Mouse (Mus musculus) left cerebral cortex, adult 8-10 months (tissue): ENCODE results near the gene Lnx2. TPM values are rescaled to one million over a fixed set of nuclear protein-coding genes. Genes with fewer than 3 reads are reported as not detected.

Experiments
- DNase-seq, 2 experiments: peaks; one replicate each; pipeline ENCODE4 v3.0.0; 2022; ENCODE audit warnings: low spot score in 2 of 2
- total RNA-seq, 4 experiments: library from RNA; stranded (reverse); gene quantifications; 2 replicates each; pipeline ENCODE4 v1.2.4; 2022

The Lnx2 gene
- total RNA-seq, 4 experiments from 2014 or later = 4.8 to 6.4 (median 5.6) TPM

DNA sequence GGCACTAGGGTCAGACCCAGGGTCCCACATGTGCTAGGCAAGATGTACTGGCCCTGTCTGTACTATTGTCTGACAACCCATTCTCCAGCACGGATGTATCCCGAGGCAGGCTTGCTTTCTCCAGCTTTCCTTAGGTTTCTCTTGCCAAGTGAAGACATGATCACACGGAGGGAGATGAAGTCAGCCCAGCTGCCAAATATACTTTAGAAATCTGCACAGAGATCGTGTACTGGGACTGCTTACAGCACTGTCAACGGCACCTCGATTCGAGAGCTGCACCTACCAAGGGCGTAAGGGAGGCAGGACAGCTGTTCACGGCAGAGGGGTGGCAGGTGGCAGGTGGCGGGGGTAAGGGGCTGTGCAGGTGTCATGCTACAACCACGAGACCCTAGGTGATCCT, 55.8 kb downstream of the Lnx2 start:
- no peak for DNase-seq

DNA sequence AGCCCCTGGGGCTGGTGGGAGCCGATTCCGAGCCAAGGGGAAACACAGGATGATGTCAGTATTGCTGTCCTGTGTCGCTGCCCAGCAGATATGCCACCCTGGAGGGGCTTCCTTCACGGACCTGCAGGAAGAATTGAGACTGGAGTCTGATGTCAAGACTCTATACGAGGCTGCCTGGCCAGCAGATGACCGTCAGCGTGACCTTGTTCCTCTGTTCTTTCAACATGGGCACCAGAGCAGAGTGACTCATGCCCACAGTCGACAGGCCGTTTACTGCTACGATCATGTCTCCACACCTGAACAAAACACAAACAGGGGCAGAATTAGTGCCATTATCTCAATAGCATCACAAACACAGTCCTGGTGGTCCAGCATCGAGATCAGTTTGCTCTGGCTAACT, 57.6 kb downstream of the Lnx2 start:
- DNase-seq = no peak

DNA sequence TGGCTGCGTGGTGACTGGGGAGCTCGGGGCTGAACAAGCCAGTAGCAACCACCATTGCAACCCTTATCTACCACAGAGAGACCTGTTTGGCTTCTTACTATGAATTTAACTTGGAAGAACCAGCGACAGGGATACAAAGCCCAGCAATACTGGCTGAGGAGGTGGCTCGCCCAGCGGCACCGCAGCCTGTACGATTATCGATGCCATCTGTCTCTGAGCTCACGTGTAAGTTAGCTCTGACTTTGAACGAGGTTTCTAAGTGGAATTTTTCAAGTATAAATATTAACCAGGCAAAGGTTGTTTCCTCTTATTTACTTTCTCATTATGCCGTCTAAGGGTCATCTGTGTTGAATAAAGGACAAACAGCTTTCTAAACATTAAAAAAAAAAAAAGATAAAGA, 58.9 kb downstream of the Lnx2 start:
- no peak for DNase-seq

DNA sequence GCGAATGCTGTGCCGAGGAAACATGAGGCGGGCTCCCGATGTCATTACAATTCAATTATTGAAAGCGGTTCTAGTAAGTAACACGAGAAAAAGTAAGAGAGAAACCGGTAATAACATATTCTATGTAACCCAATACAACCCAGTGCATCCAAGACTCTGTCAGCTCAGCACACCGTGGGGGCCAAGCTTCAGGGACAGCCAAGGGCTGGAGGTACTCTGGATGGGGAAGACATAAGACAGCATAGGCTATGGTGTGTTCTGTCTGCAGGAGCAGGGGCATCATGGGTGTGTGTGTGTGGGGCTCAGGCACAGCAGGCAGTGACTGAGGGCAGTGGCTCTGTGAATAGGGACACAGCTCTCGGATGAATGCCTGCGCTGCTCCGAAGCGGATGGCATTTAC, 59.8 kb downstream of the Lnx2 start:
- DNase-seq = no peak

DNA sequence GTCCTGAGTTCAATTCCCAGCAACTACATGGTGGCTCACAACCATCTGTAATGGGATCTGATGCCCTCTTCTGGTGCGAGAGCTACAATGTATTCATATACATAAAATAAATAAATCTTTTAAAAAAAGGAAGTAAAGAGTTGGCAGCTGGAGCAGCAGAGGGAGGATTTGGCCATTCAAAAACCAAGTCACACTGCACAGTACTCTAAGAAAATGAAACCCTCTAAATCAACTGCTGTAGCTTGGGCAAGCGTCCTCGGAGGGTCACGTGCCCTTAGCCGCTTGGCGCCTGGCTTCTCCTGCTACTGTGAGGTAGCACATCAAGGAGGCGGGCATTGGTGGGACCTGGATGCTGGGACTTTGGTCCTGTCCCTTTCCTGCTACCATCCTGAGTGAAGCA, 61.2 kb downstream of the Lnx2 start:
- no peak for DNase-seq

DNA sequence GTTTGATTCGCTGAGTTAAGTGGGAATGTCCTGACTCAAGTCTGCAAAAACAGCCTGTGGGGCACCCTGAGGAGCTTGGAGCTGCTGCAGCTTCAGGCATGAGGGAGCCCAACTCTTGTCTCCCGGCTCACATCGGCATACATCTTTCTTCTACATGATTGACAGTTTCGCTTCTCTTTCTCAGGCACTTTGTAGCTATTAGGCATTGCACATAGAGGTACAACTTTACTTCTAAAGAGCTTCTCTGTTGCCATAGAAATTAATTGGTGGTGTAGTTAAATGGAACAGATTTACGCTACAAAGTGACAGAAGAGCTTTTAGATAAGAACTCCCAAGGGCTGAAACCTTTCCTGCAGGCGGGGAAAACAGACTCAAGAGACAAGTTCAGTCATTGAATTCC, 62.5 kb downstream of the Lnx2 start:
- DNase-seq = no peak

DNA sequence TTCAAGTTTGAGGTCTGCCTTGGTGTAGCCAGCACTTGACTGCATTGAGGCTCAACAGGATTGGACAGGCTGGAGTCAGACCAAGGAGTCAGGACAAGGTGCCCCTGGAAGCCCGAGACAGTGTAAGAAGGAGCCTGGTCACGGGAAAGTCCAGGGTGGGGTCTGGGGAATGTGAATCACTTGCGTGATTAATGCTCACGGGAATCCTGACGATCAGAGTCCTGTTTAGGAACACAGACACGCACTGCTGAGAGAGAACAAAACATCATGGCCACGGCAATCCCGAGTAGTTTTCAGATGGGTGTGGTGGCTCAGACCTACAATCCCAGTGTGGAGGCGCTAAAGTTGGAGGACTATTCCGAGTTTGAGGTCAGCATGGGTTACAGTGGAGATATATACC, 65.1 kb downstream of the Lnx2 start:
- DNase-seq = no peak

DNA sequence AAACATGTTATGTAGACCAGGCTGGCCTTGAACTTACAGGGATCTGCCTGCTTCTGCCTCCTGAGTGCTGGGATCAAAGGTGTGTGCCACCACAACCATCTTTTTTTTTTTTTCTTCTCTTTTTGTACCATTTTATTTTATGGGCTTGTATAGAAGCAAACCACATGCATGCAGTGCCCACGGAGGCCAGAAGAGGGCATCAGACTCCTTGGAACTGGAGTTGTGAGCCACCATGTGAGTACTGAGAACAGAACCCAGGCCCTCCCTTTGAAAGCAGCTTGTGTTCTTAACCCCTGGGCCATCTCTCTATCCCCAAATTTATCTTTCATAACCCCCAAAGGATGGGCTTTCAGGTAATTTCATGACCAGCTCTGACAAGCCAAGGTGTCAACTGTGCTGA, 73.1 kb downstream of the Lnx2 start:
- no peak for DNase-seq

DNA sequence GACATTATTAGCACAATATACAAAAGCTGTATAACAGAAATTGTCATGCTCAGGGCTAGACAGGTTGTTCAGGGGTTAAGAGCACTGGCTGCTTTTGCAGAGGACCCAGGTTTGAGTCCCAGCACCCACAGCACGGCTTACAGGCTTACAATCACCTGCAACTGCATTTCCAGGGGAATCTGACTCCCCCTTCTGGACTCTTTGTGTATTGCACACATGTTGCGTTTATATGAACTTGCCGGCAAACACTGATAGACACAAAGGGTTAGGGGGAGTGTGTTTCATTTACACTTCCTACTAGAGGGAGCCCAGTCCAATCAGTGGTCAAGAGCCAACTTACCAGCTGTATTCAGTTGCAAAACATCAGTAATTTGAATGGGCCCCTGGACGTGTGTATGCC, 75.1 kb downstream of the Lnx2 start:
- no peak for DNase-seq

DNA sequence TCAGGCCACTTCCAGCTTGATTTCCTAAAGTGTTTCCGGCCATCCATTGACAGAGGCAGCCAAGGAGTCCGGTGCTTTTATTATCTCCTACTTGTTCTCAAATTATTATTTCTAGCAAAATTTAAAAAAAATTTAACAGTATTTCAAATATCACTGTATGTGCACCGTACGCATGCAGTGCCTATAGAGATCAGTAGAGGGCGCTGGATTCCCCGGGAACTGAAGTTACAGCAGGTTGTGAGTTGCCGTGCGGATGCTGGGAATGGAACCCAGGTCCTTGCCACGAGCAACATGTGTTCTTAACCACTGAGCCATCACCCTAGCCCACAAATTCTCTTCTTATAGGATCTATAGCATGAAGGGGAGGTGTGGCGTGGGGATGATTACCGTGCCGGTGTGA, 77.6 kb downstream of the Lnx2 start:
- DNase-seq = no peak

DNA sequence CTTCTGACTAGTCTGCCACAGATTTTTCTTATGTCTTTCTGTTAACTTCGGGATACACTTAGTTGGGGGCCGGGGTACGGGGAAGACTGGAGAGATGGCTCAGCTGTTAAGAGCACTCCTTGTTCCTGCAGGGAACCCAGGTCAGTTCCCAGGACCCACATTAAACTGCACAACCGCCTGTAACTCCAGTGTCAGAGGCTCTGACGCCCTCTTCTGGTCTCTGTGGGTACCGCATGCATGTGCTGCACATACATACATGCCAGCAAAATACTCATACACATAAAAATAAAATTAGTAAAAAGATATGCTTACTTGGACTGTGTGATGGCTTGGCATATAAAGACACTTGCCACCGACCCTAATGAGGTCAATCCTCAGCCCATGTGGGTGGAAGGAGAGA, 79.6 kb downstream of the Lnx2 start:
- DNase-seq = no peak

DNA sequence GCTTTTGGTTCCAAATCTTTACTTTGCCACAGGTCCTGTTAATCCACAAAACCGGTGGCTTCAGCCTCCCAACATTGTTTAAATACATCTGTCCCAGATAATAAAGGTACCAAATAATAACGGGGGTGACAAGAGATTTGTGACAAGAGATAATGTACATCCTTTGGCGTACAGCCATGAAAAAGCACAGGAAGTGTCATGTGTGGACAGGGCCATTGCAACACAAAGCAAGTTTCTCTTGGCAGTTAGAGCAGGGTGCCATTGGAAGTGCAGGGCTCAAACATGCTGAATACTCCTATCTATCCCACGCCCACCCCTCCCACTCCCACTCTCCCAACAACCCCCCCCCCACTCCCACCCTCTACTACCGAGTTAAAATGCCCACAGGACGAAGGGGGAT, 81.4 kb downstream of the Lnx2 start:
- no peak for DNase-seq

DNA sequence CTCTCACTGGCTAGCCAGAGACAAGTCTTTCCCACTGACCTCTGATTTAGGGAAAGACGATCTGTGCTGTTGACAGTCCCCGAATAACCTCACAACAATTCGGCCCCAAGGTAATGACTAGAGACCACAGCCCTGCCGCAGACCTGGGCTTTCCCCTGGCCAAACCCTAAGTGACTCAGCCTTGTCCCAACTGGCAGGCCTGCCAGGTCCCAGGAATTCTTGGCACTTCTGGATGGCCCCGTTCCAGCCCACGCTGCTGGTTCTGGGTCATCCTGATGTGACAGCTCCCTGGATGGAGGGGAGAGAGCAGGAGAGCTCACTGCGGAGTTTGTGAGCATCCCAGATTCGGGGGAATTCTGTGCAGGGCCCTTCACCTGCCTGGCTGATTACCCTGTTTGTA, 82.9 kb downstream of the Lnx2 start:
- no peak for DNase-seq

DNA sequence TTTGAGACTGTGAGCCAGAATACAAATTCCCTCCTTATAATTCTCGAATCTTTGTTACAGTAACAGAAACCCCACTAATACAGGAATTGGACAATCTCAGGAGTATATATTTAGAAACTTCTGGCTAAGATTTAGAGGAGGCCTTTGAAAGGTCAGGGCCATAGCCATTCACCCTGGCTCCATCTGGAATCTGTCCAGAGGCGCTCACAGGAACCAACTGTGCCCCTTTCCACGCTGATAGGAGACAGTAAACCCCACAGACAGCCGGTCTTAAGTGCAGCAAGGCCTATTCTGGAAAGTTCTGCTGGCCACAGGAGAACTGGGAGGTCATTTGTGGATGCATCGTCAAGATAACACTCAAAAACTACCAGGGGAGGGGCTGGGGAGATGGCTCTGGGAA, 87.3 kb downstream of the Lnx2 start:
- DNase-seq = no peak

DNA sequence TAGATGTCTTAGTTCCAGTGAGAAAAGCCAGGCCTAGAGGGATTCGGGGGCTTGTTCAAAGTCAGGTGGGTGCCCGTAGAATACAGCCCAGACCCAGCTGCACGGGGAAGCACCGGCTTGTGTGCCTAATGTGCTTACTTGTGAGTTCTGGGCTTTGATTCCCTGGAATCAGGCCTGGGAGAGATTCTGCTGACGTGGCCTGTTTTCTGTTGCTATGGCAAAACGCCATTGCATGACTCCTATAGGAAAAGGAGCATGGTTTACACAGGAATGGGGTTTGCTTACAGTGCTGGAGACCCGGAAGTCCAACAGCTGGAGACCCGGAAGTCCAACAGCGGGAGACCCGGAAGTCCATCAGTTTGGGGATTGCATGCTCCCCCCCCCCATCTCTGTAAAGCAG, 88.8 kb downstream of the Lnx2 start:
- DNase-seq = no peak

DNA sequence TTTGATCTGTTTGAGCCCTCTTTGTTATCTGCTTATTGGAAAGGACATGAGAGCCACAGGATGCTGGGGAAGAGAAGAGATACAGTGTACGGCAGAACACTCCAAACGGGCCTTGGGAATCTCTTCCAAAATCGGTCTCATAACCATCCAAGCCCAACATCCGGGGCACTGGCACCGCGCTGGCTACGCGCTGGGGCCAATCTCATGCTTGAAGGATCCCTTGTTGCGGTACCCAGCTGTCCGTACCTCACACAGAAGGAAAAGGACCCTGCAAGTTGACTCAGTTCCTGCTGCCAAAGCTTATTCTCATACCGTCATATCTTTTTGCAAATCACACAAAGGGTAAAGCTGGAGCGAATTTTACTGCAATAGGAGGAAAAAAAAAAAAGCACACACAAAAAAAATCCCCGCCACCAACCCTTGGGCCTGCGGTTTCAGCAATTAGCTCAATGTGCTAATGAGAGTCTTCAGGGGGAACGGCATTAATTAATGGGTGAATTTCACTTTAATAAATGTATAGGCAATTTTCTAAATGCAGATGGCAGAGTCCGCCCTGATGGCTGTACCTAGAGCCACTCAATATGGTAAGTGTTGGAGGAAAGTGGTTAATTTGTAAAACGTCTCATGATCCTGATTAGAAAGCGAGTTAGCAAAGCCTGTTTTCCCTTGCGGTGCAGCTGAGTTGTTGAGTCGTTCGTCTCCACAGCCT, 90.5 kb downstream of the Lnx2 start:
- no peak for DNase-seq

DNA sequence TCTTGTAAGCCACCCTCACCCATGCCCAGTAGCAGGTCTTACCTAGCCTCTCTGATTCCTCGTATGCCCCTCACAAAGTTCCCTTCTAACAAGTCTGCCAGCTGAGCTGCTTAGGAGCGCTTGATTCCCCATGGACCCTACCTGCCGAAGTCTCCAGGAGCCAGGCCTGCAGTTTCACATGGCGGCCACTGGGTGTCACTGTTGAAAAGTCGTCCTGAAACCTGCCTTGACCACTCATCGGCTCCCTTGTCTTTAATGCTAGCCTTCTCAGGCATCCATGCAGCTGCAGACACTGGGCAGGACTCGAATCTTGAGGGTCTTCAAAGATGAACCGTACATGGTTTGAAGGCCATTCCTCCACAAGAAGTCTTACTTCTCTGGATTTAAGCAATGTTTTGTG, 93.2 kb downstream of the Lnx2 start:
- peak in 1 of 2 experiments; percentile 23 for DNase-seq

DNA sequence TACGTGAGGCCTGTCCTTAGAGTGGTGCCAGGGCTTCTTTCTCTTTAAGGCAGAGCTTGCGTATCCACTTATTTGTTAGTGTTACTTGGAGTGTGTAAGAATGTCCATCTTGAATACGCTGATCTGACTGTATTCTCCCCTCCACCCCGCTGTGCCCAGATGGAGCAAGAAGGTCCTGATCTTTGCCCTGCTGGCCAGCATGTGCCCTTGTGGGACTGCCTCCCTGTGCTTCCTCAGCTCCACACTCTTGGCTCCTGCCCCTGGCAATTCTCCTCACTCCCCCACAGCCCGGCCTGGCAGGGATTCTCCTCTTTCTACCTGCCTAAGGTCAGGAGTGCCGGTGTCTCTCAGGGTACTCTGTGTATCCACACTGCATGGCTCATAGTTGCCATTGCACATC, 95.0 kb downstream of the Lnx2 start:
- DNase-seq = no peak

DNA sequence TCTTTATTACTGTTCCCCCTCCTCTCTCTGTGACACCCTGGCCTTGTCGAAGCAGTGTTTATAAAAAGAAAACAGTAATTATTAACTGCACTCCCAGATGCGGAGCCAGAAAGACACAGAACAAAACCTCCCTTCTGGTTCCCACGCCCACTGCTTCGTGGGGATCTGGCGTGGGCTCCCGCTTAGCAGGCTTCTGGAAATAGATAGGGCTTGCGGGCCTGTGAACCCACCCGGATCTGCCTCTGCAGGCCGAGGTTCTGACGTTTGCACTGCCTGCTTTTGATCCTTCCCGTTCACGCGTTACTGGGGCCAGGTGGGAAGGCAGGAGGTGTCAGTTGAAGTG, 101.6 kb downstream of the Lnx2 start:
- DNase-seq = no peak

DNA sequence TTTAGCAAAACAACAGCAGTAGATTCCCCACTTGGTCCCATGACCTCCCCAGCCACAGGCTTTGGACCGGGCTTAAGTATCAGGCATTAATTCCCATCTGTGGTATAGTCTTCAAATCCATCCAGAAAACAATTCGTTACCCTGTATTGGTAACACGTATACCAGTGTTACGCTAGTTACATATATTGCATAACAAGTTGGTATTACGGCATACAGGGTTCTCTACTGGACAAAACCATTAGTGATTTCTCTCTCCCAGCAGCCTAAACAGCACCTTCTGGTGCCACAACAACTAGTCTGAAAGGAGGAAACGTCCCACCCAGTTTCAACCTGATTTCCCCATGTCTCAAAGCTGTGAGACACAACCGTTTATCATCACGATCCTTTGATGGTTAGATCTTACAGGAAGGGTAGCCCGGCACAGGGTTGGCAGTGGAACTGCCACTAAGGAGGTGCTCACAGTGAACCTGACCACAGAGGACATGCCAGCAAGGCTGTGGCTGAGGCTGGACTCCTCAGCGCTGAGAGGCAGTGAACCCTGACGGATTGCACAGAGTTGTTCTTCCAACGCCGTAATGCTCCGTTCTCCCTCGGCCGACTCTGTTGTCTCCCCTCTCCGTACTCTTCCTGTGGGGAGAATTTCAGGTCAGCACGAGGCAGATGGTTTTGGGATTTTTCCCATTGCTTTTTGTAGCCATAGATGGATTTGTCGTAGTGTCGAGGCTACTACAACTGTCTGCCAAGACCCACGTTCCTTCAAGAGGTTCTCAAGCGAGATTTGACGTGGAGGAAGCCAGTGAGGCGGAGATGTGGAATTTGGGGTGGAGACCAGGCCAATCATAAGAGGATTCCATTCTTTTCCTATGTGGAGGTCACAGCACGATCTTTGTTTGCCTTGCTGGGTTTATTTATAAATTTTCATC, 102.3 kb downstream of the Lnx2 start:
- DNase-seq = no peak

DNA sequence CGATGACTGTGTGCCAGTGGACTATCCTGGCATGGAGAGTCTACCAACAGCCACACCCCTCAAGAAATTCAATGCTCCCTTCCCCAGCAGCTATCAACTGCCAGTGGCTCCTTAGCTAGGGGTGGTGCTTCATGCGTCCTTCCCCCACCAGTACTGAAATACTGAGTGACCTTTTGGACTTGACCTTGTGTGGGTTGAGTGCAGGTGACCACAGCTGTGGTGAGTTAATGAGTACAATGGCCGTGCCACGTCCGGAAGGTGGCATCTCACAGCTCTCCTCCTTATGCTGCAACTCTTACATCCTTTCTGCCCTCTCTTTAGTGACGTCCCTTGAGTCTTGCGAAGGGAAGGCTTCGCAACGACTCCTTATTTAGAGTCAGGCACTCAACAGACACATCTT, 103.0 kb downstream of the Lnx2 start:
- DNase-seq = no peak

DNA sequence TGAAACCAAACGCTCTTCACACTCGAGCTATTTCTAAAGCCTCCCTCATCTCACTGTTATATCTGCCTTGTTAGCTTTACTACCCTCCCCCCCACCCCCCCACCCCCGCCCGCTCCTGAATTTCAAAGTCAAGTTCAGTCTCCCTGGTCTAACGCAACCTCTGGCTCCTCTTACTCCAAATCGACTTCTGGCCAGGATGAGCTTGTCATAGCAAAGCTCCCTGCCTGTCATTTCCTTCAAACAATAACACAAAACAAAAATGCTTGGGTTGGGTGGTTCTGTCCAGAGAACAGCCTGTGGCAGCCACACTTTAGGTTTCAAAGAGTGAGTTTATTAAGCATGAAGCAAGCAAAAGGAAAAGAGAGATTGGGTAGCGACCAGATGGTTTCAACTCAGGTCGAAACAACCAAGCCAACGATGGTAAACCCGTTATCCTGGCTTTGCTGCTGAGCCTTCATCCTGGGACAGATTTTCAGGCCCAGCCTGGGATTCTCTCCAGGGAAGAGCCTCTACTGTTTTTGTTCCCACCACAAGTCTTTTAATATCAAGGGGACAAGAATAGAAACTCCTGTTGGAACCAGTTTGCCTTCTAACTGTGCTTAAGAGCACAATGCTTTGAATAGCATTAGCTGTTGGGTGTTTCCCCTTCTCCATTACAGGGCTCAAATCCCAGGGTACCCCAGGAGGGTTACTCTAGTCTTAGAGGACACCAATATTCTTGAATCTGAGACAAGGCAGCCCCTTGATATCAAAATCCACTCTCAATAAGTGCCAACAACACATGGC, 104.4 kb downstream of the Lnx2 start:
- DNase-seq = no peak
